Mouse (Mus musculus) midbrain, embryonic 11.5 days (tissue): ENCODE measurements around the gene Afg3l1. TPM values are rescaled to one million over a fixed set of nuclear protein-coding genes. Genes with fewer than 3 reads are reported as not detected.
"Not testable (repeated sequence)": the region's sequence is repeated elsewhere in the genome, so short reads cannot be mapped to it uniquely, and the experiment has no call there.

ENCODE experiments used
- ATAC-seq: fragments of 200-750 bp; cut with Nextera tagmentation; 2 replicates; pipeline ENCODE4 v1.8.0; 2017; ENCODE audit warnings: moderate TSS enrichment, moderate library complexity; ENCODE audit not compliant: low FRiP score
- DNase-seq: peaks from one replicate; pipeline ENCODE4 v3.0.0; 2015; ENCODE audit warnings: low spot score; ENCODE audit errors: missing footprints
- H3K27ac ChIP-seq: fragments of 300-500 bp; sonication (generic); 2 replicates; pipeline ENCODE4 v1.5.1; 2014; ENCODE audit warnings: low read depth, low read length
- H3K27me3 ChIP-seq: fragments of 300-500 bp; sonication (generic); 2 replicates; pipeline ENCODE4 v1.6.1; 2014; ENCODE audit warnings: mild to moderate bottlenecking, low read length, moderate library complexity, mixed read lengths; ENCODE audit not compliant: control insufficient read depth, insufficient read depth
- H3K36me3 ChIP-seq: fragments of 300-500 bp; sonication (generic); 2 replicates; pipeline ENCODE4 v1.6.1; 2014; ENCODE audit warnings: mild to moderate bottlenecking, low read length, moderate library complexity, mixed read lengths; ENCODE audit not compliant: control insufficient read depth, insufficient read depth
- H3K4me1 ChIP-seq: fragments of 300-500 bp; sonication (generic); 2 replicates; pipeline ENCODE4 v1.6.1; 2014; ENCODE audit warnings: low read length; ENCODE audit not compliant: control insufficient read depth, insufficient read depth
- H3K4me2 ChIP-seq: fragments of 300-500 bp; sonication (generic); 2 replicates; pipeline ENCODE4 v1.6.1; 2014; ENCODE audit warnings: mild to moderate bottlenecking, moderate library complexity
- H3K4me3 ChIP-seq: fragments of 300-500 bp; sonication (generic); 2 replicates; pipeline ENCODE4 v1.5.1; 2014; ENCODE audit warnings: low read depth, low read length
- H3K9ac ChIP-seq: fragments of 300-500 bp; sonication (generic); 2 replicates; pipeline ENCODE4 v1.6.1; 2014; ENCODE audit warnings: low read length
- H3K9me3 ChIP-seq: fragments of 300-500 bp; sonication (generic); 2 replicates; pipeline ENCODE4 v1.6.1; 2016; ENCODE audit warnings: low read length; ENCODE audit not compliant: control insufficient read depth
- WGBS: fragments of 180-500 bp; shearing (Covaris S2); extraction: QIAGEN DNeasy Blood & Tissue Kit; methylation state at CpG from one replicate; pipeline ENCODE4 v1.1.7; 2014; 5-methylcytosine and 5-hydroxymethylcytosine counted together
- polyA plus RNA-seq: library from polyadenylated mRNA; unstranded; fragments of >200 nt; fragmentation: Nextera tagmentation; extraction: Ambion mirVana; gene quantifications from 2 replicates; pipeline ENCODE4 v1.2.1, GENCODE M21; 2014

Afg3l1 gene
- polyA plus RNA-seq, 1 experiment from 2014 or later = 39.9 TPM

- DNase-seq, H3K27me3 ChIP-seq, H3K27ac ChIP-seq, H3K4me3 ChIP-seq, H3K9ac ChIP-seq, H3K4me1 ChIP-seq, H3K4me2 ChIP-seq, H3K9me3 ChIP-seq, ATAC-seq: not testable (repeated sequence)
- H3K36me3 ChIP-seq = peaks cover 19% of the 10 kb centered on the region; the same call in 1 of the 2 replicates
- 89% methylated on average over 2 of the region's 14 CpGs for WGBS
Measured at GRCm38 (mm10) chr8:123537641-123538040, 59.9 kb downstream of the Afg3l1 start.

Other genes with a start within 250 kb of the Afg3l1 start
- 1.2 and 1.7 TPM in 2 replicates for gene Spata2l, start 241.7 kb upstream of the Afg3l1 start, polyA plus RNA-seq
- 15.2 and 19.0 TPM in 2 replicates for gene Zfp276, start 223.7 kb upstream of the Afg3l1 start, polyA plus RNA-seq
- gene Vps9d1, start 223.6 kb upstream of the Afg3l1 start, polyA plus RNA-seq = 23.7 and 23.8 TPM in 2 replicates
- 31.5 and 33.1 TPM in 2 replicates for gene Fanca, start 159.3 kb upstream of the Afg3l1 start, polyA plus RNA-seq
- 9.2 and 13.2 TPM in 2 replicates for gene Spire2, start 145.2 kb upstream of the Afg3l1 start, polyA plus RNA-seq
- 171 and 181 TPM in 2 replicates for gene Tcf25, start 104.2 kb upstream of the Afg3l1 start, polyA plus RNA-seq
- 0.06 and 0.12 TPM in 2 replicates for gene Mc1r, start 70.8 kb upstream of the Afg3l1 start, polyA plus RNA-seq
- 777 and 840 TPM in 2 replicates for gene Tubb3, start 66.5 kb upstream of the Afg3l1 start, polyA plus RNA-seq
- 35.3 and 35.5 TPM in 2 replicates for gene Def8, start 54.4 kb upstream of the Afg3l1 start, polyA plus RNA-seq
- gene Dbndd1, start 37.6 kb downstream of the Afg3l1 start, polyA plus RNA-seq = 34.4 and 37.2 TPM in 2 replicates
- 38.5 and 43.1 TPM in 2 replicates for gene Gas8, start 40.9 kb downstream of the Afg3l1 start, polyA plus RNA-seq
- gene Rhou, start 176.0 kb downstream of the Afg3l1 start, polyA plus RNA-seq = 7.7 and 8.3 TPM in 2 replicates